Mouse (Mus musculus) left cerebral cortex, adult 8-10 months (tissue): ENCODE measurements at regions not wholly inside any gene's neighbourhood (a gene's known extent, or its start where the extent isn't known, plus 50 kb on each side); places are given as distances from the start of the nearest gene placed in this dataset.

ENCODE experiments used
- DNase-seq, 2 experiments: peaks; one replicate each; pipeline ENCODE4 v3.0.0; 2022; ENCODE audit warnings: low spot score in 2 of 2

GRCm38 (mm10) chr9:69814432-69814831 lies 53.7 kb upstream of the Foxb1 start:
- no peak for DNase-seq

GRCm38 (mm10) chr9:69823179-69823966 lies 62.6 kb upstream of the Foxb1 start:
- DNase-seq, result peak in 1 of 2 experiments; percentile 8

GRCm38 (mm10) chr9:69828428-69828827 lies 67.7 kb upstream of the Foxb1 start:
- DNase-seq, result no peak

- no peak for DNase-seq
Measured at GRCm38 (mm10) chr9:69835396-69835795, 74.7 kb upstream of the Foxb1 start.

DNA sequence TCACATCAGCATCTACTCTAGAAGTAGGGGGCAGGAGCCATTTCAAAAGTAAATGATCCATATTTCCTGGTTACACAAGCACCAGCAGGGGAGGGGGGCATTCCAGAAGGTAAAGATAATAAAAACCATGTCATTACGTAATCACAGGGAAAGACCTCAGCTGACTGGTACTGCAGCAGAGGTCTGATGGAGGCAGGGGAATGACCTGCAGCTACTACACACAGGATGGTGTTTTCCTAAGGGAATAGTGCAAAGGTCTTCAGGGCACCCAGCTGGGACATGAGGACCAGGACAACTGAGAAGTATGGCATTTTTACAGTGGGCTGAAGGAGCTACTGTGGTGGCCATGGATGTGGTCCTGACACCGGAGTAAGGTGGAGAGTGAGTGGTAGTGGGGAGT lies 78.5 kb upstream of the Foxb1 start:
- DNase-seq, result no peak

GRCm38 (mm10) chr9:69844712-69845111 lies 84.0 kb upstream of the Foxb1 start:
- no peak for DNase-seq

GRCm38 (mm10) chr9:69845210-69845609 lies 84.5 kb upstream of the Foxb1 start:
- no peak for DNase-seq

DNA sequence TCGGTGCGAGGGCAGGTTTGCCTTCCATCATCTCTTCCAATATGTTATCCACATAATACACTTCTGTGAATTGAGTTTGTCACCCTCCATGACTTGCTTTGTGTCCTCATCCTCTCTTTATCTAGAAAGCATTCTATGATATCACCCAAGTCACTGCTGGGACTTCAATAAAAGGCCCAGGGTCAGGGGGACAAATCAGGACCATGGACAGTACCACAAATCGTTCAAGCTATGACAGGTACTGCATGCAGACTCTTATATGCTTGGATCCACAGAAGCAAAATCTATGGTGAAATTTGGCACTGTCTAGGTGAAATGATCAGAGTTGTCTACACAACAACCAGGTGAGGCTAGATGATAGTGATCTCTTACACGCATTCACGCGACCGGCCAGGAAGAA lies 95.9 kb upstream of the Foxb1 start:
- DNase-seq, result no peak

- no peak for DNase-seq
Measured at GRCm38 (mm10) chr9:69858619-69859018, 97.9 kb upstream of the Foxb1 start.

GRCm38 (mm10) chr9:69870182-69870581 lies 109.4 kb upstream of the Foxb1 start:
- peak in 1 of 2 experiments; percentile 4 for DNase-seq

GRCm38 (mm10) chr9:69886351-69886750 lies 102.9 kb upstream of the Bnip2 start:
- no peak for DNase-seq

DNA sequence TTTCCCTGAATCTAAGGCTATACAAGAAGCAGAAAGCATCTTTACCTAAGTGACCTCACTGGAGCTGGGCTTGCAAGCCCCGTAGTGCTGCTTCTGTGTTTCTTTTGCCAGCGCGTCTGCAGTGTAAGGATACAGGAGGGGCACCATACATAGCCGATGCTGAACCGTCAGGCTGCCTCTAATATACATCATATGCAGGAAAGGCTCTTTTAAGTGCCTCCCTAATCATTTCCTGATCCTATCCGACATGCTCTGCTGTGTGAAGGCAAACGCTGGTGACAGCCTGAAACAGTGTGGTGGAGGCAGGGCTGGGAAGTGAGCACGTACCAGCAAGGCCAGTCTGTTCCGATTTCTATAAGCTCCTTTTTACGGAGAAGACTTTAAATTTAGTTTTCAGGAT lies 91.2 kb upstream of the Bnip2 start:
- no peak for DNase-seq

DNA sequence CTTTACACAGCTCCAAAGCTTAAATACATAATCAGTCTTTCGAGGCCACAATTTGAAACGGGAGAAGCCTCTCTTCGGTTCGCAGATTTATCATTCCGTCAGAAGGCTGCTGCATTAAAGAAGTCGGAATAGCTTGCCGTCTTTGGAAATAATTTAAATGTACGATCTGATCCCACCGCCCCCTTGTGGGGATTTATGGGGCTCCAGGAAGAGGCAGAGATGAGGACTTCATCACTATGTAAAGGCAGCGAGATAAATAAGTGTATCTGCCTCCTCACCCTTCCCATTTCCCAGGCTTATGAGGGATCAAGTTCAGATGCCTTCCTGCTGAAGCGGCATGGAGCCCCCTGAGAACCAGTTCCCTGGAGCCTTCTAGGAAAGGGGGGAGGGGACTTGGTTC lies 89.9 kb upstream of the Bnip2 start:
- no peak for DNase-seq

DNA sequence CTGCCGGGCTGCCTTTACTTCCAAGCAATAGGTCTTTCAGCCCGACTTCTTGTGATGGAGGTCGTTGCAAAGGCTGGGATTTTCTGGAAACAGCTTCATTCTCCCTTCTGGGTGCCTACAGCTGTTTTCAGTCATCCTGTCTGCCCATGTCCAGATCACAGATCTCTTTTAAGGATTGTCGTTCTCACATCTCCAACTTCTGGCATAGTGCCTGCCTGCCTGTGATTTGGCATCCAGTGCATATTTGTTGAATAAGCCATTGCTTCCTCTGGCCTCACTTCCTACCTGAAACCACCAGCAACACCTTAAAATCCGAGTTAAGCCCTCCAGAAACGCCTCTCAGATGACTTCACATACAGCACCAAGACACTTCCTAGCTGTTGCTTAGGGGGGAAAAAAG lies 88.4 kb upstream of the Bnip2 start:
- no peak for DNase-seq

DNA sequence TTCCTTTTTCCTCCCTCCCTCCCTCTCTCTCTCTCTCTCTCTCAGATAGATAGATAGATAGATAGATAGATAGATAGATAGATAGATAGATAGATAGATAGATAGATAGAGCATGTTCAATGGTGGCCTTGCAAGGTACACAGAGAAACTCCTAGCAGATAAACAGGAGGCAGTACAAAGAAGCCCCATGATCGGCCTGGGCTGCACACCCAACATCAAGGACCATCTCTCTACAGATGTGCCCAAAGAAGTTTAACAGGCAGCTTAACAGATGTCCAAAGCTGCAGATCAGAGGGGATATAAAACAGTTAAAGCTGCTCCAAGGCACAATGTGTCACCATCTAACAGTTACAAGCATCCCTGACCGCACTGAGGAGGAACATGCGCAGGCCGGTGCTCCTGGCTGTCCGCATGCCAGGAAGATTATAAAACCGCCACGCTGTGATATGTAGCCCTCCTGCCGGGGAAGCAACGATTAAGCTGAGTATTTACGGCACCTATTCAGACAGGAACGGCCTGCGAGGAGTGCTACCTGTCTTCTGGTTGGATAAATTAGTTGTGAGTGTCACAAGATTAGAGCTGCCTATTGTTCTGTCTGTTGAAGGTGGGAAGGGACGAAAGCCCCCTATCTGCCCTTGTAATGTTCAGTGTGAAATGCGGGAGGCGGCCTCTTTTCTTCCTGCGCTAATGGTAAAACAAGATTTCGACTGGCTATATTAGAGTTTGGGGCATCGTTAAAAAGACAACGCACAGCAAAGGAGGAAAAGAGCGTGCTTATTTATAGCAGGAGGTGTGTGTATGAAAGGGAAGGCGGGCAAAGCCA lies 81.9 kb upstream of the Bnip2 start:
- no peak for DNase-seq

GRCm38 (mm10) chr9:69910621-69911020 lies 78.6 kb upstream of the Bnip2 start:
- no peak for DNase-seq

DNA sequence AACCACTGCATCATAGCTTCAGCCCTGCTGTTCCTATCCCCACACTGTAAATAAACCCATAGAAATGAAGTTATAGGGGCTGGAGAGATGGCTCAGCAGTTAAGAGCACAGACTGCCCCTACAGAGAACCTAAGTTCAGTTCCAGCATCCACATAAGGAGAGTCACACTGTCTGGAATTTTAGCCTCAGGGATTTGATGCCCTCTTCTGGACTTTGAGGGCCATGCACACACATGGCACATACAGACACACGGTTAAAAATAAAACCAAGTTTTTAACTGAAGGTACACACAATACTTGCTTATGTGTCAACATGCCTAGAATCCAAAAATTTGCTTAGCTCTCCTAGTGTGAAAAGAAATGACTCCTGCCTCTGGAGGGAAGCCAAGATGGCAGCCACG lies 61.1 kb upstream of the Bnip2 start:
- no peak for DNase-seq

DNA sequence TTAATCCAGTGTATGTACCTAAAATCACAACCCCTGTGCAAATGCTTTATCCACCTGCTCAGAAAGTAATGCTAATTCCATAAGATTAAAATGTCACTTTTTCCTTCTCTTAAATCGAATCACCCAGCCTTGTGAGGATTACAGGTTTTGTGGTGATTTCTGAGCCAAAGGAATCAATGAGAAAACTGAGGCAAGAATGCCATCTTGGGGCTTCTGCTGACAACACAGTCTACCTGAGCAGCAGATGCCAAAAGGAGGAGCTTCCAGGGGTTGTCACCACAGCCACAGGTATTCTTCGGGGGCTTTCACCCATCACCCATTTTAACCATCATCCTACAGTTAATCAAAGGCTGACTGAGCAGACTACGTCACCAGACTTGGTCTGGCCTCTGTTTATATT lies 51.4 kb upstream of the Bnip2 start:
- DNase-seq, result no peak
